Mouse (Mus musculus): ENCODE data around the gene Spag9. TPM values are rescaled to one million over a fixed set of nuclear protein-coding genes. Genes with fewer than 3 reads are reported as not detected.

The Spag9 gene
- total RNA-seq (2022) = 100 to 1,000 TPM; 142 to 167 (median 160) TPM

- peak; percentile 89 to 93 for DNase-seq (ENCODE audit: low spot score in 2 of 2)
Measured at GRCm38 (mm10) chr11:93995720-93996305, at the start of gene Spag9. Gene Spag9, plus strand, starts transcription at chr11:93996091.

GRCm38 (mm10) chr11:93948887-93949567 is 46.9 kb upstream of the Spag9 start:
- no peak for DNase-seq (ENCODE audit: low spot score in 2 of 2)

- no peak for DNase-seq (ENCODE audit: low spot score in 2 of 2)
Measured at GRCm38 (mm10) chr11:93950045-93950444, 45.8 kb upstream of the Spag9 start.

GRCm38 (mm10) chr11:93952376-93952775 is 43.5 kb upstream of the Spag9 start:
- DNase-seq (ENCODE audit: low spot score in 2 of 2) = no peak

- DNase-seq (ENCODE audit: low spot score in 2 of 2) = no peak
Measured at GRCm38 (mm10) chr11:93954738-93955255, 41.1 kb upstream of the Spag9 start.

GRCm38 (mm10) chr11:93955256-93956150 is 40.4 kb upstream of the Spag9 start:
- DNase-seq (ENCODE audit: low spot score in 2 of 2) = peak; percentile 85 to 88

GRCm38 (mm10) chr11:93956159-93956558 is 39.7 kb upstream of the Spag9 start, which contains the start of gene Nme2:
Gene Nme2, minus strand, starts transcription at chr11:93956259.
- DNase-seq (ENCODE audit: low spot score in 2 of 2) = no peak

- no peak for DNase-seq (ENCODE audit: low spot score in 2 of 2)
Measured at GRCm38 (mm10) chr11:93957031-93957555, 38.8 kb upstream of the Spag9 start.

GRCm38 (mm10) chr11:93957746-93958145 is 38.1 kb upstream of the Spag9 start:
- no peak for DNase-seq (ENCODE audit: low spot score in 2 of 2)

- DNase-seq (ENCODE audit: low spot score in 2 of 2) = no peak
Measured at GRCm38 (mm10) chr11:93961482-93961881, 34.4 kb upstream of the Spag9 start.

- no peak for DNase-seq (ENCODE audit: low spot score in 2 of 2)
Measured at GRCm38 (mm10) chr11:93963013-93963412, 32.9 kb upstream of the Spag9 start.

GRCm38 (mm10) chr11:93965391-93965790 is 30.5 kb upstream of the Spag9 start:
- no peak for DNase-seq (ENCODE audit: low spot score in 2 of 2)

GRCm38 (mm10) chr11:93967381-93967780 is 28.5 kb upstream of the Spag9 start:
- no peak for DNase-seq (ENCODE audit: low spot score in 2 of 2)

GRCm38 (mm10) chr11:93968005-93968847 is 27.7 kb upstream of the Spag9 start, which contains the start of the genes Gm20390 and Nme1:
Gene Gm20390, minus strand, starts transcription at chr11:93968293.
Gene Nme1, minus strand, starts transcription at chr11:93968521.
- peak; percentile 96 for DNase-seq (ENCODE audit: low spot score in 2 of 2)

GRCm38 (mm10) chr11:93968848-93969128 is 27.1 kb upstream of the Spag9 start:
- no peak for DNase-seq (ENCODE audit: low spot score in 2 of 2)

- DNase-seq (ENCODE audit: low spot score in 2 of 2) = no peak
Measured at GRCm38 (mm10) chr11:93969171-93969570, 26.7 kb upstream of the Spag9 start.

GRCm38 (mm10) chr11:93969799-93970198 is 26.1 kb upstream of the Spag9 start:
- no peak for DNase-seq (ENCODE audit: low spot score in 2 of 2)

GRCm38 (mm10) chr11:93972951-93973350 is 22.9 kb upstream of the Spag9 start:
- DNase-seq (ENCODE audit: low spot score in 2 of 2) = no peak

- DNase-seq (ENCODE audit: low spot score in 2 of 2) = no peak
Measured at GRCm38 (mm10) chr11:93979502-93980049, 16.3 kb upstream of the Spag9 start.

GRCm38 (mm10) chr11:93984619-93985018 is 11.3 kb upstream of the Spag9 start:
- DNase-seq (ENCODE audit: low spot score in 2 of 2) = no peak

All from gastrocnemius, adult 8-10 months (tissue).